Comparison of ENCODE assay signal across 8 mouse cellular contexts in the genomic region with DNA sequence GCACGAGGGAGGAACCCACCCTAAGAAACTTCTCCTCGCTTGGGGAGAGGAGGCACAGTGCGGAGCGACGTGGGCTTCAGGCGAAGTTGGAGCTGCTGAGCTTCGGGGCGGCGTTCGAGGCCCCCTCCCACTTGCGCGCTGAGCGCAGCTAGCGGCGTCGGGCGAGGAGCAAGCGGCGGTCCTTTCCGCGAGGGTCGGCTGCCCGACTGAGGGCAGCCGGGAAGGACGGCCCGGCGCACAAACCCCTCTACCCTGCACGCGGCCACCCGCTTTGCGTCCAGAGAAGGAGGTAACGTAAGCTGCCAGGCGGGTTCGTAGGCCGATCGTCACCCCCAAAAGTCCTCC. TPM values are rescaled to one million over a fixed set of nuclear protein-coding genes. Genes with fewer than 3 reads are reported as not detected.
DNase-seq lines count a peak whose midpoint lies in the region; ATAC-seq and TF ChIP-seq lines count a peak whose summit lies in the region.

No protein-coding gene starts in this region.

- no peaks in the 10 kb centered on the region for H3K79me2 ChIP-seq in heart, adult 2 months (replicated peaks; ENCODE audit: control insufficient read depth, insufficient read depth, low read length)

- peaks cover 4% of the 10 kb centered on the region for H3K27me3 ChIP-seq in heart, adult 2 months (ENCODE audit: control insufficient read depth, insufficient read depth, low read length)
- H3K27me3 ChIP-seq in thymus, adult 2 months (ENCODE audit: control insufficient read depth, insufficient read depth, low read length): peaks cover 14% of the 10 kb centered on the region
- peaks cover 94% of the 10 kb centered on the region for H3K27me3 ChIP-seq in liver, embryonic 12.5 days (replicated peaks)

- TF ChIP-seq POLR2A in heart, adult 2 months (IDR thresholded peaks at IDR 0.05; ENCODE audit: insufficient read depth, low read depth, low read length): no peak
- TF ChIP-seq POLR2A in thymus, adult 2 months (IDR thresholded peaks at IDR 0.05; ENCODE audit: control insufficient read depth, extremely low read depth, insufficient read depth, low read length, poor library complexity): no peak

- no peak for TF ChIP-seq EP300 in heart, adult 2 months (IDR thresholded peaks at IDR 0.05; ENCODE audit: insufficient read depth, low read depth, low read length)

- peak overlapping the region; percentile 62 for H3K9ac ChIP-seq in heart, adult 2 months (ENCODE audit: low read depth, low read length)
- no peak overlapping the region for H3K9ac ChIP-seq in liver, embryonic 12.5 days

- peak overlapping the region; percentile 74 for H3K4me2 ChIP-seq in liver, embryonic 12.5 days

- H3K36me3 ChIP-seq in heart, adult 2 months (ENCODE audit: control insufficient read depth, insufficient read depth, low read length): no peaks in the 10 kb centered on the region
- H3K36me3 ChIP-seq in thymus, adult 2 months (ENCODE audit: control insufficient read depth, insufficient read depth, low read length): no peaks in the 10 kb centered on the region
- no peaks in the 10 kb centered on the region for H3K36me3 ChIP-seq in liver, embryonic 12.5 days

- no peak for TF ChIP-seq CTCF in heart, adult 2 months (IDR thresholded peaks at IDR 0.05)
- TF ChIP-seq CTCF in thymus, adult 2 months (IDR thresholded peaks at IDR 0.05; ENCODE audit: borderline replicate concordance, control insufficient read depth, extremely low read depth, insufficient read depth, low read length, poor library complexity): no peak

- no peaks in the 10 kb centered on the region for H3K9me3 ChIP-seq in liver, embryonic 12.5 days (replicated peaks)

- no peaks in the 10 kb centered on the region for H3K4me1 ChIP-seq in heart, adult 2 months (ENCODE audit: control insufficient read depth, insufficient read depth, low read length)
- peaks cover 14% of the 10 kb centered on the region for H3K4me1 ChIP-seq in thymus, adult 2 months (replicated peaks; ENCODE audit: control insufficient read depth, insufficient read depth, low read length)
- peaks cover 14% of the 10 kb centered on the region for H3K4me1 ChIP-seq in liver, embryonic 12.5 days

- H3K27ac ChIP-seq in heart, adult 2 months: no peak overlapping the region; the same call in 1 of the 2 replicates
- no peak overlapping the region for H3K27ac ChIP-seq in thymus, adult 2 months (ENCODE audit: control insufficient read depth, insufficient read depth, low read length)
- no peak overlapping the region for H3K27ac ChIP-seq in liver, embryonic 12.5 days

- WGBS in heart, adult 2 months: under 1% methylated on average over 36 of the region's 36 CpGs
- WGBS in thymus, adult 2 months: under 1% methylated on average over 36 of the region's 36 CpGs
- WGBS in liver, embryonic 12.5 days (ENCODE audit: insufficient replicate concordance): 2% methylated on average over 34 of the region's 36 CpGs

- DNase-seq in heart, adult 2 months: no peak
- no peak for DNase-seq in heart, postnatal 25 days (ENCODE audit: low spot score)
- DNase-seq in thymus, adult 2 months: no peak
- DNase-seq in thymus, postnatal 4 days: no peak
- DNase-seq in ovary, postnatal 10 days (ENCODE audit: low spot score): no peak
- DNase-seq in T-cell, adult 2 months (ENCODE audit: low spot score): no peak
- no peak for DNase-seq in left cerebral cortex, postnatal 4 days

- H3K4me3 ChIP-seq in heart, adult 2 months: peak overlapping the region; percentile 77
- H3K4me3 ChIP-seq in thymus, adult 2 months (ENCODE audit: control insufficient read depth, insufficient read depth, low read length): peak overlapping the region; percentile 58
- peak overlapping the region; percentile 50 for H3K4me3 ChIP-seq in liver, embryonic 12.5 days

- ATAC-seq in liver, embryonic 12.5 days: peak; percentile 35

- intact Hi-C loops in heart, adult 2 months (cut with DNase I): no loop called here
- intact Hi-C loops in heart, postnatal 25 days (cut with DNase I): no loop called here
- intact Hi-C loops in left cerebral cortex, postnatal 4 days (cut with DNase I): no loop called here

RNA-seq across cellular contexts. Expression of a gene that starts 0.5 kb away (rescaled TPM):
- 1 to 10 TPM; 3.7 to 5.6 TPM for total RNA-seq in heart, adult 2 months (2021)
- polyA plus RNA-seq in heart, adult 2 months (2012; rRNA removed): 2.8 and 2.9 TPM in 2 replicates
- 1 to 10 TPM; 3.1 to 3.8 TPM for total RNA-seq in heart, postnatal 25 days (2021)
- 2.1 and 2.4 TPM in 2 replicates for polyA plus RNA-seq in thymus, adult 2 months (2012; rRNA removed)
- polyA plus RNA-seq in liver, embryonic 12.5 days (2016; fragmentation: Nextera tagmentation; extraction: Ambion mirVana): 0.07 and 0.10 TPM in 2 replicates
- 1 to 10 TPM; 7.8 to 9.8 TPM for total RNA-seq in left cerebral cortex, postnatal 4 days (2021)
